ENCODE assay signal across 8 mouse cellular contexts in genomic region chr12:31948101-31949000, GRCm38 (mm10). TPM values are rescaled to one million over a fixed set of nuclear protein-coding genes. Genes with fewer than 3 reads are reported as not detected.
DNase-seq lines count a peak whose midpoint lies in the region; ATAC-seq and TF ChIP-seq lines count a peak whose summit lies in the region.

No protein-coding gene starts in this region.

- H3K36me3 ChIP-seq in kidney, embryonic 14.5 days (ENCODE audit: control insufficient read depth, insufficient read depth, low read length): peaks cover 5% of the 10 kb centered on the region
- peaks cover 3% of the 10 kb centered on the region; the same call in 1 of the 2 replicates for H3K36me3 ChIP-seq in hindbrain, embryonic 15.5 days
- peaks cover 4% of the 10 kb centered on the region; the same call in 1 of the 2 replicates for H3K36me3 ChIP-seq in midbrain, embryonic 15.5 days (replicated peaks)

- H3K9me3 ChIP-seq in kidney, embryonic 14.5 days (ENCODE audit: control insufficient read depth, low read length): no peaks in the 10 kb centered on the region
- H3K9me3 ChIP-seq in hindbrain, embryonic 15.5 days: no peaks in the 10 kb centered on the region
- H3K9me3 ChIP-seq in midbrain, embryonic 15.5 days: no peaks in the 10 kb centered on the region

- H3K4me1 ChIP-seq in kidney, embryonic 14.5 days (ENCODE audit: control insufficient read depth, insufficient read depth, low read length): 0 out of 2 replicates have a peak, but pooled peaks cover 6% of the 10 kb centered on the region
- no peaks in the 10 kb centered on the region; the same call in 1 of the 2 replicates for H3K4me1 ChIP-seq in cortical plate, adult 2 months (ENCODE audit: control insufficient read depth, insufficient read depth, low read length)
- peaks cover 11% of the 10 kb centered on the region; the same call in 1 of the 2 replicates for H3K4me1 ChIP-seq in hindbrain, embryonic 15.5 days (replicated peaks)
- H3K4me1 ChIP-seq in midbrain, embryonic 15.5 days: peaks cover 10% of the 10 kb centered on the region

- 24% methylated on average over 7 of the region's 7 CpGs for WGBS in kidney, embryonic 14.5 days
- 17% methylated on average over 7 of the region's 7 CpGs for WGBS in hindbrain, embryonic 15.5 days
- 15% methylated on average over 7 of the region's 7 CpGs for WGBS in midbrain, embryonic 15.5 days

- peak overlapping the region; percentile 98 for H3K27ac ChIP-seq in kidney, embryonic 14.5 days (ENCODE audit: low read depth, low read length)
- H3K27ac ChIP-seq in cortical plate, adult 2 months (ENCODE audit: insufficient read depth, low read length): no peak overlapping the region
- peak overlapping the region; percentile 97 for H3K27ac ChIP-seq in hindbrain, embryonic 15.5 days (replicated peaks)
- H3K27ac ChIP-seq in midbrain, embryonic 15.5 days: peak overlapping the region; percentile 97

- no peak for ATAC-seq in kidney, embryonic 14.5 days (ENCODE audit: low FRiP score, low TSS enrichment)
- no peak for ATAC-seq in hindbrain, embryonic 15.5 days (ENCODE audit: low FRiP score, low read depth)
- ATAC-seq in midbrain, embryonic 15.5 days (replicated peaks): no peak
- ATAC-seq in granulocyte monocyte progenitor cell, adult 5-6 weeks (replicated peaks; ENCODE audit: poor library complexity, severe bottlenecking): no peak

- peak overlapping the region; percentile 90 for H3K9ac ChIP-seq in kidney, embryonic 14.5 days (ENCODE audit: low read depth, low read length)
- peak overlapping the region; percentile 81 for H3K9ac ChIP-seq in hindbrain, embryonic 15.5 days
- H3K9ac ChIP-seq in midbrain, embryonic 15.5 days: peak overlapping the region; percentile 68

- TF ChIP-seq POLR2A in cortical plate, adult 2 months (IDR thresholded peaks at IDR 0.05; ENCODE audit: extremely low read depth, insufficient read depth, low read length): no peak

- DNase-seq in kidney, adult 8-10 months: no peak
- DNase-seq in gastrocnemius, adult 8-10 months (ENCODE audit: low spot score in 2 of 2): no peak
- no peak for DNase-seq in thymus, adult 18-20 months

- peak overlapping the region; percentile 80 for H3K4me3 ChIP-seq in kidney, embryonic 14.5 days (ENCODE audit: low read length)
- peak overlapping the region; percentile 35; the same call in 1 of the 2 replicates for H3K4me3 ChIP-seq in cortical plate, adult 2 months (ENCODE audit: insufficient read depth, low read length)
- H3K4me3 ChIP-seq in hindbrain, embryonic 15.5 days: peak overlapping the region; percentile 93
- H3K4me3 ChIP-seq in midbrain, embryonic 15.5 days: peak overlapping the region; percentile 92

- TF ChIP-seq CTCF in cortical plate, adult 2 months (IDR thresholded peaks at IDR 0.05; ENCODE audit: extremely low read depth, insufficient read depth, low read length): no peak

- peak overlapping the region; percentile 47 for H3K4me2 ChIP-seq in kidney, embryonic 14.5 days (replicated peaks; ENCODE audit: low read depth, low read length)
- peak overlapping the region; percentile 72 for H3K4me2 ChIP-seq in hindbrain, embryonic 15.5 days
- H3K4me2 ChIP-seq in midbrain, embryonic 15.5 days: peak overlapping the region; percentile 56

- H3K27me3 ChIP-seq in kidney, embryonic 14.5 days (ENCODE audit: control insufficient read depth, insufficient read depth, low read length): no peaks in the 10 kb centered on the region
- H3K27me3 ChIP-seq in hindbrain, embryonic 15.5 days: no peaks in the 10 kb centered on the region
- H3K27me3 ChIP-seq in midbrain, embryonic 15.5 days (replicated peaks): no peaks in the 10 kb centered on the region

RNA-seq across cellular contexts. Expression of gene Hbp1, which starts 2.0 kb away (rescaled TPM):
- polyA plus RNA-seq in kidney, embryonic 14.5 days (2014; fragmentation: Nextera tagmentation; extraction: Ambion mirVana): 121 and 128 TPM in 2 replicates
- polyA plus RNA-seq in cortical plate, adult 2 months (2012; rRNA removed): 32.4 and 37.2 TPM in 2 replicates
- 47.1 and 48.2 TPM in 2 replicates for polyA plus RNA-seq in hindbrain, embryonic 15.5 days (2015; fragmentation: Nextera tagmentation; extraction: Ambion mirVana)
- polyA plus RNA-seq in midbrain, embryonic 15.5 days (2015; fragmentation: Nextera tagmentation; extraction: Ambion mirVana): 48.3 and 49.2 TPM in 2 replicates
- 39.9 and 43.5 TPM in 2 replicates for total RNA-seq in granulocyte monocyte progenitor cell, adult 5-6 weeks (2014; fragmentation: Nextera tagmentation)
- total RNA-seq in granulocyte monocyte progenitor cell, adult 5-6 weeks (2017): 40.6 and 53.1 TPM in 2 replicates
- 10 to 100 TPM; 65.3 to 78.0 (median 69.0) TPM for total RNA-seq in gastrocnemius, adult 8-10 months (2022)

Comparison
In these comparisons a context has a peak if more than half of its experiments do, and no peak if none do; other contexts are left out.
1. H3K4me3 ChIP-seq: peak in every context shown above with its lines; median percentile 93 in hindbrain, embryonic 15.5 days; 92 in midbrain, embryonic 15.5 days; 80 in kidney, embryonic 14.5 days; 35 in cortical plate, adult 2 months.